Mouse (Mus musculus) cerebellum, adult (tissue): ENCODE data around the gene Pkdcc.

Experiments
- ATAC-seq: cut with Nextera tagmentation; 2 replicates; pipeline ENCODE4 v1.9.2; 2017; ENCODE audit warnings: mild to moderate bottlenecking, moderate library complexity, mixed read lengths; ENCODE audit not compliant: insufficient number of reproducible peaks, low FRiP score, low TSS enrichment

The Pkdcc gene

DNA sequence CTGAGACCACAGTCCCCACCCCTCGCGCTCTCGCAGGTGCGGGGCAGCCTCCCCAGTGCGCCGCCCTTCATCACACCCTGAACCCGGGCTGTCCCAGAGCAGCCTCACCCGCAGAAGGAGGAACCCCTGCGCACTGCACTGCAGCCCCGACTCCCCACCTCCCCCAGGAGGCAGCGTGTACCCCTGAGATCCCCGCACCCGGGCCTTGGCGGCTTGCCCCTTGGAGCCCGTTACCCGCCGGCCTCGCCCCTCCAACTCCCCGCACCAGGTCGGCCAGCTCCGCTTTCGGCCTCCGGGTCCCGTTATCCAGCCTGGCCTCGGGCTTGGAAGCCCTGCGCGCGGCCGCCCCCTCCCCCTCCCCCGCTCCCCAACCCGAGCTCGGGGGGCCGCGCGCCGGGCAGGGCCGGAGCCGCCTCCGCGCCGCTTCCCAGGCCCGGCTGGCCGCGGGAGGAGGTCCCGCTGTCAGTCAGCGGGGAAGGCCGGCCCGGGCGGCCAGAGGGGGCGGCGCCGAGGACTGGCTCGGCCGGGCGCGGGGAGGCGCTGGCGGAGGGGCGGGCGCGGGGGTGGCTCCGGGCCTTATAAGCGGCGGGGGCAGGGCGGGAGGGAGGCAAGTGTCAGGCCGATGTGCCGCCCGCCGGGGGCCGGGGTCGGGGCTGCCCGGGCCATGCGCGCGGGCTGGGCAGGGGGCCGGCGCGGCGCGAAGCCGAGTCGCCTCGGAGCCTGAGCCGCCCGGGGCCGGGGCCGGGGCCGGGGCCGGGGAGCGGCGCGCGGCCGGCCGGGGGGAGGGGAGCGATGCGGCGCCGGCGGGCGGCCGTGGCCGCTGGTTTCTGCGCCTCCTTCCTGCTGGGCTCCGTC, at the start of gene Pkdcc:
Gene Pkdcc (plus strand): TSS at position 619 of the 855 bp plus-strand sequence.
- peak; percentile 60 for ATAC-seq

DNA sequence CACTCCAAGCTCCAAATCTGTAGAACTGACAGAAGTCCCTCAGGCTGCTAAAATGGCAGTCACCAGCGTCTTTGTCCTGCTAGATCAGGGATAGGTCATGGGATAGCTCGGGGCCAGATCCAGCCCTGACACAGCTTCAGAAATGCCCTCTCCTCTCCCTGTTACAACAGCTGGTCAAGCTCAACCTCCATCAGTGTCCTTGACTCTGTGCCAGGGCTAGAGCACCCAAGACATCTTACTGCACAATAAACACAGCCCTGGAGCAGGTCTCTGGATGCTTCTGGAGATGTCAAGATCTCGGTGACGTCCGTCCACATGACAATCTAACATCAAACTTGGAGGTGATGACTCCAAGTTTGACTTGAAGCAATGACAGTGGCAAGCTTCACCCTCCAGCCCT, 48.9 kb upstream of the Pkdcc start:
- ATAC-seq: no peak

DNA sequence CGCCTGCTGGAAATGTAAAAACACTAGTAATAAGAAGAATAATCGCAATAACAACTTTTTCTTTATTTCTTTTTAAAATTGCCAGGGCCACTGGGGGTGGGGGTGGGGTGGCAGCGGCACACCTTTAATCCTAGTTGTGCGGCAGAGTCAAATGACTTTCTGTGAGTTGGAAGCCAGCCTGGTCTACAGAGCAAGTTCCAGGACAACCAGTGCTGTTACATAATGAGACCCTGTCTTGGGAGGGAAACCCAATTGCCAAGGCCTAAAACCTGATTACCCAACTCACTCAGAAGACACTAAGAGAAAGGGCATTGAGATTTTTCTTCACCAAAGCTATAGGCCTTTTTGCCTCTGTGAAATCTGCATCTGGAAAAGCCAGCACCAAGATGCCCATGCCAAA, 38.9 kb upstream of the Pkdcc start:
- ATAC-seq: no peak

DNA sequence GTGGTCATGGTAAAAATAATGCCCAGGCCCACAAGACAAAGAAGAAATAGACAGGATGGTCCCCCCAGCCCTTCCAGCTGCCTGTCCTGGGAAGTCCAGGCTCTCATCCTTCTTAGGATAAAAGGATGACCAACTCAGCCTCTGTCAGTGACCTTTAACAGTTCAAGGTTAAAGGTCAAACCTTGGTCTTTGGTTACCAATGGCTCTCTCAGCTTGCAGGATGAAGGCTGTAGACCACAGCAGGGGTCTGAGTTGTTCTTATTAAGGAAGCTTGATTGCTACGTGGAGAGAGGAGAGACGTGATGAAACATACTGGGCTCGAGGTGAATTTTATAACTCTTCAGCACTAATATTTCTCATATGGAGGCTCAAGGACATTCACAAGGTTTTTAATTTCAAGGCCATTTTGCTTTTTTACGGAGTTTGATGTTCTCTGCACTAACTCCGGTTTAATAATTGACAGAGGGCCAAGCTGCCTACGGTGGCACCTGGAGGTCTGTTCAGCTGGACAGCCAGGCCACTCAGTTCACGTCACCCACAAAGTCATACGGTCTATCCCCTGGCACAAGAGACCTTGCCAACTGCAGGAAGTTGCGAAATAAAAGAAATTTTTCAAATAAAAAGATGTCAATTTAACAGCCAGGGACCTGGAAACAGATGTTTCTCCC, 36.5 kb upstream of the Pkdcc start:
- ATAC-seq: no peak

DNA sequence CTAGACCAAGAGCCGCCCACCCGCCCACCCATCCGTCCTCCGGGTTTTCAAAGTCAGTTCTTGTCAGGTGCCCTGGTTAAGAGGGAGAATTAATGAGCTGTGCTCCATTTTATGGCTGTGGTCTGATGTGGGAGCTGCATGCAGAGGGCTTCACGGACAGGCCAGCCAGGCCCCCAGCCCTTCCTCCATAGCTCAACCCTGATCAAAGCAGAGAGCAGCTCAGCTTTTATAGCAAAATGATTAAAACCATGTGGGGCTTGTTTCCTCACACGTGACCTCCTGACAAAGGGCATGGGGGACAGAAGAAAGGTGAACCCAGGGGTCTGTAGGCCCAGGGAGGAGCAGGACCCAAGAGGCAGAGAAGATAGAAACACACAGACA, 36.0 kb upstream of the Pkdcc start:
- no peak for ATAC-seq

DNA sequence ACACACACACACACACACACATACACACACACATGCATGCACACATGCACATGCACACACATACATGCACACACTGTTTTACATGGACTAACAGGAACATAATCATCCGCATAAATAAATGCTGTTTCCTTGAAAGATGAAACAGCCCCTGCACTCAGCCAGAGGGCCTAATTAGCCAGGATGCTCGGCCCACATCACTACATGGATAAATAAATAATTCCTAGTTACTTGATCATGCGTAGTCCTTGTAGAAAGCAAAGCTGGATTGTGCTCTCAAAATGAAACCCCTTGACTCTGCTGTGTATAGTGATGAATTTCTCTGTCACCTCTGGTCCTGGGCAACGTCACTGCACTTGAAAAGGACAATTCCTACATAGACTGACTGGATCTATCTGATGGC, 35.5 kb upstream of the Pkdcc start:
- ATAC-seq: no peak

DNA sequence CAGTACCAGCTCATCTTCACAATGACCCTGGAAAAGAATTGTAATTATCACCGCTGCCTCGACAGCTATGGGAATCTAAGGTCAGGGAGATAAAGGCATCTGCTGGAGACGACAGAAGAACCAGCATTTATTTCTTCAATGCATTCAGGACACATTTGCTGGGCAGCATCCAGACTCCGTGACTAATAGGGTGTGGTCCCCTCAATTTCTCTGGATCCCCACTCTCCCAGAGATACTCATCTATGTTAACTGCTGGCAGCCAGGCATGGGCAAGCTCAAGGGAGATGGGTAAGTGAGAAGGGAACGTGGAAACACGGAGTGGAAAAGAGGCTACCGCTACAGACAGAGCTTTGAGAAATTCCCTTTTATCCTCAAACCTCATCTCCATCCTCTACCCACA, 34.0 kb upstream of the Pkdcc start:
- ATAC-seq: no peak

DNA sequence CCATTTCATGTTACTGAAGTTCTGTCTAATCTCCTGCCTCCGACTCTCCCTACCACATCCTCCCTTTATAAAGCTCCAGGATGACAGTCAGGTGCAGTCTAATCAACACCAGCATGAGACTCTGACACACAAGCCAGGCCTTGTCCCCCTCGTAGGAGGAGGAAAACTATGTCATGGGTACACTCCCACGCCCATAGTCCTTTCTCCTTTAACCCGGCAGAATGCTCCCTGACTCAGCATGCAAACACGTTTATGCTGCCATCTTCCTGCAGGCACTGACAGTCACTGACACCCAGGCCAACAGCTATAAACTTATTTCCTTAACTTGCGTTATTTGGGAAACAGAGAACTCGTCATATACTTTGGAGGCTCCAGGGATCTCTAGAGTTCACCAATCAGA, 33.5 kb upstream of the Pkdcc start:
- no peak for ATAC-seq

DNA sequence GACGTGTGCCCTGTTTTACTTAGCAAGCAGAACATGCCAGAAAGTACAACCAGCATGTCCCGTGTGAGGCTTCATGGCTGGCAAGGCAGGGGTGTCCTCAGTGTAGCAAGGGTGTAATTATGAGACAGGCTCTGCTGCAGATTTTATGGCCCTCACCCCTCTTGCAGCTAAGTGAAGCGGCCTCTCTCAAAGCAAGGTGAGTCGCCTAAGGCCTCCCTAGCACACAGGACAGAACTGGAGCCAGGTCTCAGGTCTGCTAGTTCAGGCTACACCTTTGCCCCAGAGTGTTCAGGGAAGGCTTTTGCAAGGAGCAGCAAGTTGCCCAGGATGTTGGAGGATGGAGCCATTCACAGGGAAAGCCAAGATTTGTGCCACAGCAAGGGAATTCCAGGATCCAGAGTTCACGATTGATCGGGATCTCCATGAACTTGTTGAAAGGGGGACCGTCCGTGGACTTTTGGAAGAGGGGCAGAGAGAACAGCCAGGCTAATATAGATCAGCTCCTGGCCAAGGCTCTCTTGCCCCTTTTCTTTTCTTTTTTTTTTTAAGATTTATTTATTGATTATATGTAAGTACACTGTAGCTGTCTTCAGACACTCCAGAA, 32.9 kb upstream of the Pkdcc start:
- ATAC-seq: no peak

DNA sequence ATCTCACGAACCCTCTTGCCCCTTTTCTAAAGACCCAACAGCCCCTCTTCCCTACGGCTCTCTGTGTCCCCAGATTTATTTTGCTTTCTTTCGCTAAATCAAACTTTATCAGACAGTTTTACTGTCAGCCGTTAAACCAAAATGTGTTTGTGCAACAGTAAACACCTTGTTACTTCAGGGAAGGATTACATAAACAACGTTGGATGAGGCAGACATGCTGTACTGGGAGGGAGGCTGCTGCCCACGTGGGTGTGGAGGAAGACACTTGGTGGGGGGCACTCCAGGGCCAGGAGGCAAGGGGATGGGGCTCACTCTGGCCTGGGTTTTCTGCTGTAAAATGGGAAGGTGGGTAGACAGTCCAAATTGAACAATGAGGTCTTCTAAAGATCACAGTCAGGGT, 32.3 kb upstream of the Pkdcc start:
- ATAC-seq: no peak

DNA sequence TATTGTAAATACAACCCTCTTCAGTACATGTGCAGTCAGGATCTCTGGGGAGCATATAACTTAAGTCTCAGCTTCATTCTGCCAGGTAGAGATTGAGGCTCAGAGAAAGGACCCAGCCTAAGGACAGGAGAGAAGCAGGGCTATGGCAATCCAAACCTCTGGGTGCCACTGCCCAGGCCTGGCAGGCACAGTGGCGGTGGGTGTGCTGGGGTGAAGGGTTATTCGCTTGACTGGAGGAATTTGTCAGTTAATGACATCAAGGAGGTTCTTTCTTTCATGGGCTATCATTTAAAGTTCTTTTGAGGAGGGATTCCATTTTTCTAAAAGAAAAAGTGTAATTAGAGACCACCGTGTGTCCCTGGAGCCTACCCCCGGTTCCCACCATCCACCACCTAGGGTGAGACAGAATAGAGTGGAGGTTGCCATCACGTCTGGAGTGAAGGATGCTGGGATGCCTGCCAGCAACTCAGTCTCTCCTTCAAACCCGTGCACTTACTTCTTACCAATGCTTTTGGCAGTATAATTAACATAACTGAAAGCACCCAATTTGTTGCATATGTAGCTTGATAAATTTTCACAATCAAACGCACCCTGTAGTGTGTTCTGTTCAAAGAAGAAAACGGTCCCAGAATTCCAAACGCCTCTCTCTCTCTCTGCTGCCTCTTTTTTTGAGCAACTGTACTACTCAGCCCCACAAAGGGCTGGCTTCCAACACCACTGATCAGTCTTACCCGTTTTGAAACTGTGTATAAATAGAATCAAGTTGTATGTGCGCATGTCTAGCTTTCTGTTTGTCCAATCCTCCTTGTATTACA, 27.1 kb upstream of the Pkdcc start:
- no peak for ATAC-seq

DNA sequence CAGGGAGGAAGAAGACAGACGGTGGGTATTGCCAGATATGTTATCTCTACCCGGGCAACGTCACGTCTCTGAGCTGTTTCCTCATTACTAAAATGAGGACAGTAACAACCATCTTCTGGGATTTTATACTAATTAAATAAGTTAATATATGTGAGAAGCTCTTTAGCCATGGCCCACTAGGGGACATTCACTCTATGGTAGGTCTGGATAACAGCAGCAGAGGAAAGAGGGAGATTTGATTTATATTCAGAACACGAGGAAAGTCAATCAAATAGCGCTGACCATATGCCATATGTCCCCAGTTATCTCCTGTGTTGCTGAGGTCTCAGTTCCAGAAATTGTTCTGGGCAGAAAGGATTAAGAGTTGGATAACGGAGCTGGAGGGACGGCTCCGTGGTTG, 24.3 kb upstream of the Pkdcc start:
- ATAC-seq: no peak

DNA sequence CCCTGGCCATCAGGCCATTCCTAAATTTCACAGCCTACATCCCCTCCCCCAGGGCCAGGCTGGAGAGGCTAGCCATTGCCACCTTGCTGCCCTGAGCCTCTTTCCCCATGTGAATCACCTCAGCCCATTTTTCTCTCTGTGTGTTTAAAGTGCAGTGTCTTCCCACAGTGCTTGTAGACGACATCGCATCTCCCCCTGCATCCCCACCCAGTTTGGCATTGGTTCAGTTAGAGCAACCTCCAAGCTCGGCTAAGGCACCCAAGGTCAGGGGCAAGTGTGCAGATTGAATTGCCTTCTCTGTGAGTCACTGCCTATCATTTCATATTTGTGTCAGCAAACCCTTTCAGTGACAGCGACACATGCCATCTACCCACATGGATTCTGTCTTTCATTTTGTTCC, 20.6 kb upstream of the Pkdcc start:
- no peak for ATAC-seq

DNA sequence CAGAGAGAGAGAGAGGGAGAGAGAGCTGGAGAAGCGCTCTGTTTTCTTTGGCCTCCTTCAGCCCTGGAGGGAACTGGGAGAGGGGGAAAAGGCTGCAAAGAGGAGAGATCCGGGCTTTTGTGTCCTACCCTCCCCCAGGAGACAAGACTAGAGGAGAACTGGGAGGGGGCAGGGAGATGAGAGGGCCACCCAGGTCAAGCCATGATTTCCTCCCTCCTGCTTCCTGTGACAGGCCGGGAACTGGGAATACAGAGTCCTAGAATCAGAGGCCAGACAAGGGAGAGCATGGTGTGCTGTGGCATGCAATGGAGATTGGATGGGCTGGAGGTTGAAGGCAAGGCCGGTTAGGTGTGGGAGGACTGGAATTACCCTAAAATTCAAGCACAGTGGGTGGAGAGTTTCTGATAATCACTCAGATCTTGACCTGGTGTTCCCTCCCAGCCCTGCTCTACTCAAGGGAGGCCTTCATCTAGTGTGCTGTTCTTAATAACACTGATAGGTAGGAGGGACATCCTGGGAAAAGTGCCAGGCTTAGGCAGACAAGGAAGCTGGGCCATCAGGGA, 17.6 kb upstream of the Pkdcc start:
- no peak for ATAC-seq

DNA sequence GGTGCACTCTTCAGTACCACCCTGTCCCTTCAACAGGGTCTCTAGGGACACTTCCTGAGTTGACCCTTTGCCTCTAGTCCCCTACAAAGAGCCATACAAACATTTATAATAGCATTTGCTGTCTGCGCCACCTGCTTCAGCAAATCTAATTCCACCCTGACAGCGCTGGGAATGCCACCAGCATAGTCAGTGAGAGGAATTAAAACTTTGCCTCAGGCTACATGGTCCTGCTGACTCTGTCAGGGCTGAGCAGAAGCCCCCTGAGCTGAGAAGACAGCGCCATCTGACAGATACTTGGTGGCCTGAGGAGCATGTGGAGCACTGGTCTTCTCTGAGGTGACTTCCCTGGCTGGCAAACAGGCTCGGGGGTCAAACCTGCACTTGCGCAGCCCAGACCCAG, 14.6 kb upstream of the Pkdcc start:
- no peak for ATAC-seq

DNA sequence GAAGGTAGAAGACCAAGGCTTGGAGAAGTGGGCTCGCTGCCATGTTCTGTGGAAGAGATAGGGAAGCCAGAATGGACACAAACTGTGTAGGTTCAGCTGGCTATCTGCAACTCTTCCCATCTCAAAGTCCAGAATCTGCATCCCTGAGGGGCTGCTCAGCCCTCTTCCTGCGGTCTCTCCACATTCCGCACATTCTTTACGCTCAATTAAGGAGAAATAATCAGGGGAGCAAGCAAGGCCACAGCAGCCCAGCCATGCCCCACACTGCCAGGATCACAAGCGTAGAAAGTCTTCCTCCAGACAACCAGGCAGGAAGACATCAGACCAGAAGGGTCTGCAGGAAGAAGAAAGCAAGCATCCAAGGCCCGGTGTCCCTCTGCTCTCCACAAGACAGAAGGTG, 13.8 kb upstream of the Pkdcc start:
- ATAC-seq: no peak

DNA sequence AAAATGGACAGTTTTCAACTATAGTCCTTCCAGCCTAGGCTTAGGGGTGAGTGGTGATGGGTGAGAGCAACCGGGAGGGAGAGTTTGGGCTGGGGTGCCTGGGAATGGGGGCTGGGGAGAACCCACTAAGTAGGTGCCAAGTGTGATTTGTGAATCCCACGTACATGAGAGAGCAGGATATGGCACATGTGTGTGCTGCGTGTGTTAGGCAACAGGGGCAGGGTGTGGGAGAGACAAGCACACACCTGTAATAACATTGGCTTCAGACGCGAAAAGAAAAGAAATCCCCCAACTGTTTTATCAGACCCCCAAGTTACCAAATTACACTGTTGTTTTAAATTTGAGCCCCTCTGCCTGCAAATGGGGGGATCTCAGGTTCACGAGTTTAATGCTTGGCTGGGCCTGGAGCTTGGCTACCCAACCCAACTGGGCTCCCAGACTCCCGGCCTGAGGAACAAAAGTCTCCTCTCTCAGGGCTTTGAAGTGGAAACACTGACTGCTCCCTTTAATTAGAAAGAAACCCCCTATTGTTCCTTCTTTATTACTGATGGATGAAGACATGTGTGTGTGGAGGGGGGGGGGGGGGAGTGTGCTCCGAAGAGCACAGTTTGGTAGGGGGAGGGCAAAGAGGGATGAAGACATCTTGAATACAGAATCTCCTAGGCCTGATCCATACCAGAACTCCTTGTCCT, 11.3 kb upstream of the Pkdcc start:
- no peak for ATAC-seq

DNA sequence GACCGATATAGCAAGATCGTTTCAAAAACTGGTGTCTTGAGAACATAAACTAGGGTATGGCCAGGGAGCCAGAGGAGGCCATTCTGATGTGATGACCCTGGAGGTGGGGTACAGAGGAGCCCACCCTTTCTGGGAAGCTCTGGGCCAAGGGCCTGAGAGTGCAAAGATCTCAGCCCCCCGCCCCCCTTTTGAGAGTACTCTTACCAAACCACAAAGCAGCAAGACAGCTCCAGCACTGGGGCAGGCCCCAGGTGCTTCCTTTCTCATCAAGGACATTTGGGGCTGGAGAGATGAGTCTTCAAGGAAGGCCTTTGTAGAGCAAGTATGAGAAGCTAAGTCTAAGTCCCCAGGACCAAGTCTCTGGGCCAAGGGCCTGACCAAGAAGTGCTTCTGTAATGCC, 7.8 kb upstream of the Pkdcc start:
- no peak for ATAC-seq

DNA sequence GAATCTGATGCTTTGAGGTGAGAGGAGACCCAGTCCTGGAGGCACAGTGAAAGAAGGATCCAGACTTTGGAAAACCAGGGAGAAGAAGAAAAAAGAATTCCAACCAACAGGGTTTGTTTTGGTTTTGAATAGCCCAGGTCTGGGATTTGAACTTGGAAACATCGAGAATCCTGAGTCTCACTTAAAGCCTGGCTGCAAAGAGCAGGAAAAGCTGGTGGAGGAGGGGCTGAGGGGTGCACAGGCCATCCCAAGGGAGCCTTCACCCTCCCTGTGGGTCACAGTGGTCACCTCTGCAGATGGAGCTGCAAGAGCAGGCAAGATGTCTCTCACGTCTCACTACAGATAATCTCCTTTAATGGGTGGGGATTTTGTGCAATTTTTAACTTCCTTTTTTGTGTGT, 6.6 kb upstream of the Pkdcc start:
- ATAC-seq: no peak

DNA sequence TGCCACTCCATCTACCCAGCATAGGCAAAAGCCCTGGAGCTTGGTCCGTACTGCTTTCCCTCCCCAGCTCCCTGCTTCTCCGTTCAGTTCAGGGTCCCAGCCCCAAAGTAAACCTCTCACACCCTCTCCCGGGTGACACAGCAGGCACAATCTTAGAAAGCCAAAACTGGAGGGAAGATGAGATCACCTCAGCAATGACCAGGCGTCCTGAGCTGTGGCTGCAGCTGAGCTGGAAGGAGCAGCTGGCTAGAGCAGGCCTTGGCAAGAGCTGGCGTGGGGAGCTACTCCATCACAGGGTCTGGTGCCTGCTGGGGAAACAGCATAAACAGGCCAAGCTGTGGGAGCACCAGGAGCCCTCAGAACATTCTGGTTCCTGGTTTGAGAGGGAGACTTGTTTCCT, 4.6 kb upstream of the Pkdcc start:
- no peak for ATAC-seq
